ENCODE assay signal across 19 mouse cellular contexts in genomic region chr5:16265385-16265784, GRCm38 (mm10).
DNase-seq lines count a peak whose midpoint lies in the region; ATAC-seq and TF ChIP-seq lines count a peak whose summit lies in the region.
"Had no signal": no experiment of that assay in that cellular context is flagged by ENCODE, and none has a peak within 500 bp of the region (broad histone marks: within the 10 kb centered on the region; RNA-seq: fewer than 3 reads in every experiment).

No protein-coding gene starts in this region.

- H3K9ac ChIP-seq in hindbrain, postnatal 0 days (replicated peaks; ENCODE audit: low read length): no peak overlapping the region
- H3K9ac ChIP-seq in hindbrain, embryonic 12.5 days: no peak overlapping the region
- H3K9ac ChIP-seq in forebrain, embryonic 14.5 days (ENCODE audit: low read length): no peak overlapping the region
- H3K9ac ChIP-seq in midbrain, embryonic 16.5 days (ENCODE audit: low read depth, low read length): no peak overlapping the region
- H3K9ac ChIP-seq: heart, embryonic 13.5 days; limb, embryonic 12.5 days; liver, embryonic 15.5 days had no signal

- H3K4me2 ChIP-seq in hindbrain, postnatal 0 days (ENCODE audit: low read depth, low read length): no peak overlapping the region
- no peak overlapping the region for H3K4me2 ChIP-seq in hindbrain, embryonic 12.5 days (replicated peaks)
- H3K4me2 ChIP-seq in forebrain, embryonic 14.5 days (ENCODE audit: low read length): no peak overlapping the region
- H3K4me2 ChIP-seq in midbrain, embryonic 16.5 days (ENCODE audit: low read length): no peak overlapping the region
- H3K4me2 ChIP-seq: heart, embryonic 13.5 days; limb, embryonic 12.5 days; liver, embryonic 15.5 days had no signal

- TF ChIP-seq CTCF in hindbrain, postnatal 0 days (IDR thresholded peaks at IDR 0.05; ENCODE audit: low read depth): no peak
- no peak for TF ChIP-seq CTCF in thymus, adult 2 months (IDR thresholded peaks at IDR 0.05; ENCODE audit: borderline replicate concordance, control insufficient read depth, extremely low read depth, insufficient read depth, low read length, poor library complexity)

- no peaks in the 10 kb centered on the region for H3K36me3 ChIP-seq in hindbrain, postnatal 0 days (ENCODE audit: insufficient read depth, low read length)
- no peaks in the 10 kb centered on the region for H3K36me3 ChIP-seq in hindbrain, embryonic 12.5 days
- H3K36me3 ChIP-seq in embryonic facial prominence, embryonic 10.5 days (replicated peaks): no peaks in the 10 kb centered on the region
- no peaks in the 10 kb centered on the region for H3K36me3 ChIP-seq in forebrain, embryonic 14.5 days (ENCODE audit: control insufficient read depth, insufficient read depth, low read length)
- no peaks in the 10 kb centered on the region for H3K36me3 ChIP-seq in midbrain, embryonic 16.5 days (ENCODE audit: control insufficient read depth, insufficient read depth, low read length)
- H3K36me3 ChIP-seq in thymus, adult 2 months (ENCODE audit: control insufficient read depth, insufficient read depth, low read length): no peaks in the 10 kb centered on the region
- H3K36me3 ChIP-seq: limb, embryonic 12.5 days; liver, embryonic 15.5 days had no signal

- H3K27me3 ChIP-seq in hindbrain, postnatal 0 days (ENCODE audit: insufficient read depth, low read length): no peaks in the 10 kb centered on the region
- H3K27me3 ChIP-seq in hindbrain, embryonic 12.5 days: no peaks in the 10 kb centered on the region
- no peaks in the 10 kb centered on the region for H3K27me3 ChIP-seq in embryonic facial prominence, embryonic 10.5 days (replicated peaks; ENCODE audit: low read depth, poor library complexity, severe bottlenecking)
- H3K27me3 ChIP-seq in forebrain, embryonic 14.5 days (replicated peaks; ENCODE audit: control insufficient read depth, insufficient read depth, low read length): no peaks in the 10 kb centered on the region
- no peaks in the 10 kb centered on the region for H3K27me3 ChIP-seq in midbrain, embryonic 16.5 days (ENCODE audit: control insufficient read depth, insufficient read depth, low read depth, low read length)
- H3K27me3 ChIP-seq in thymus, adult 2 months (ENCODE audit: control insufficient read depth, insufficient read depth, low read length): no peaks in the 10 kb centered on the region
- H3K27me3 ChIP-seq: heart, embryonic 13.5 days; limb, embryonic 12.5 days; liver, embryonic 15.5 days had no signal

- peak; percentile 57 for DNase-seq in hindbrain, postnatal 0 days (ENCODE audit: low spot score)
- peak; percentile 8 for DNase-seq in embryonic facial prominence, embryonic 10.5 days (ENCODE audit: low spot score)
- peak; percentile 47 for DNase-seq in forebrain, embryonic 14.5 days (ENCODE audit: low spot score)
- DNase-seq in kidney, postnatal 14 days: no peak
- DNase-seq in thymus, adult 2 months: no peak
- no peak for DNase-seq in left cerebral cortex, adult 8-10 months (ENCODE audit: low spot score in 2 of 2)
- DNase-seq: adrenal gland, postnatal 25 days; kidney, postnatal 36 days; layer of hippocampus, postnatal 36 days; lung, postnatal 10 days; thymus, postnatal 36 days had no signal

- 52% methylated on average over 6 of the region's 6 CpGs for whole genome bisulfite sequencing in hindbrain, postnatal 0 days
- 63% methylated on average over 6 of the region's 6 CpGs for WGBS in hindbrain, embryonic 12.5 days
- 62% methylated on average over 6 of the region's 6 CpGs for WGBS in embryonic facial prominence, embryonic 10.5 days
- 35% methylated on average over 6 of the region's 6 CpGs for WGBS in forebrain, embryonic 14.5 days
- WGBS in midbrain, embryonic 16.5 days: 25% methylated on average over 6 of the region's 6 CpGs
- 91% methylated on average over 6 of the region's 6 CpGs for WGBS in thymus, adult 2 months

- H3K4me3 ChIP-seq in hindbrain, postnatal 0 days (ENCODE audit: low read length): no peak overlapping the region
- no peak overlapping the region for H3K4me3 ChIP-seq in hindbrain, embryonic 12.5 days
- H3K4me3 ChIP-seq in embryonic facial prominence, embryonic 10.5 days: no peak overlapping the region
- H3K4me3 ChIP-seq in forebrain, embryonic 14.5 days (ENCODE audit: low read depth, low read length): no peak overlapping the region
- H3K4me3 ChIP-seq in midbrain, embryonic 16.5 days (ENCODE audit: low read depth, low read length): no peak overlapping the region
- H3K4me3 ChIP-seq in thymus, adult 2 months (ENCODE audit: control insufficient read depth, insufficient read depth, low read length): no peak overlapping the region
- H3K4me3 ChIP-seq: heart, embryonic 13.5 days; limb, embryonic 12.5 days; liver, embryonic 15.5 days had no signal

- no peak for TF ChIP-seq POLR2A in thymus, adult 2 months (IDR thresholded peaks at IDR 0.05; ENCODE audit: control insufficient read depth, extremely low read depth, insufficient read depth, low read length, poor library complexity)

- no peaks in the 10 kb centered on the region for H3K4me1 ChIP-seq in hindbrain, postnatal 0 days (ENCODE audit: insufficient read depth, low read length)
- H3K4me1 ChIP-seq in hindbrain, embryonic 12.5 days: no peaks in the 10 kb centered on the region
- no peaks in the 10 kb centered on the region for H3K4me1 ChIP-seq in embryonic facial prominence, embryonic 10.5 days
- no peaks in the 10 kb centered on the region for H3K4me1 ChIP-seq in forebrain, embryonic 14.5 days (ENCODE audit: control insufficient read depth, insufficient read depth, low read length)
- H3K4me1 ChIP-seq in midbrain, embryonic 16.5 days (ENCODE audit: control insufficient read depth, insufficient read depth, low read length): peaks cover 4% of the 10 kb centered on the region; the same call in 1 of the 2 replicates
- no peaks in the 10 kb centered on the region for H3K4me1 ChIP-seq in thymus, adult 2 months (replicated peaks; ENCODE audit: control insufficient read depth, insufficient read depth, low read length)
- H3K4me1 ChIP-seq: heart, embryonic 13.5 days; limb, embryonic 12.5 days; liver, embryonic 15.5 days had no signal

- H3K27ac ChIP-seq in hindbrain, postnatal 0 days: no peak overlapping the region
- no peak overlapping the region for H3K27ac ChIP-seq in hindbrain, embryonic 12.5 days
- no peak overlapping the region for H3K27ac ChIP-seq in embryonic facial prominence, embryonic 10.5 days (replicated peaks)
- H3K27ac ChIP-seq in forebrain, embryonic 14.5 days (ENCODE audit: low read depth, low read length): no peak overlapping the region
- no peak overlapping the region for H3K27ac ChIP-seq in midbrain, embryonic 16.5 days (ENCODE audit: low read length)
- no peak overlapping the region for H3K27ac ChIP-seq in thymus, adult 2 months (ENCODE audit: control insufficient read depth, insufficient read depth, low read length)
- H3K27ac ChIP-seq: heart, embryonic 13.5 days; limb, embryonic 12.5 days; liver, embryonic 15.5 days; stomach, postnatal 0 days had no signal

- peak; percentile 87 for ATAC-seq in hindbrain, postnatal 0 days
- ATAC-seq in hindbrain, embryonic 12.5 days (ENCODE audit: low FRiP score): no peak
- peak; percentile 58; the same call in 1 of the 2 replicates for ATAC-seq in forebrain, embryonic 14.5 days
- ATAC-seq in midbrain, embryonic 16.5 days: peak; percentile 52; the same call in 1 of the 2 replicates
- ATAC-seq: CD4-positive, CD25-positive, alpha-beta regulatory T cell, adult 4 months; intestine, postnatal 0 days had no signal

- H3K9me3 ChIP-seq in hindbrain, postnatal 0 days (ENCODE audit: low read length): no peaks in the 10 kb centered on the region
- no peaks in the 10 kb centered on the region for H3K9me3 ChIP-seq in hindbrain, embryonic 12.5 days (replicated peaks)
- H3K9me3 ChIP-seq in embryonic facial prominence, embryonic 10.5 days: no peaks in the 10 kb centered on the region
- no peaks in the 10 kb centered on the region for H3K9me3 ChIP-seq in forebrain, embryonic 14.5 days (replicated peaks; ENCODE audit: control insufficient read depth, low read length)
- no peaks in the 10 kb centered on the region for H3K9me3 ChIP-seq in midbrain, embryonic 16.5 days (replicated peaks; ENCODE audit: control insufficient read depth, low read length, poor library complexity, severe bottlenecking)
- H3K9me3 ChIP-seq: heart, embryonic 13.5 days; limb, embryonic 12.5 days; liver, embryonic 15.5 days had no signal

Comparison
In these comparisons a context has a peak if more than half of its experiments do, and no peak if none do; other contexts are left out.
1. DNase-seq: peak in hindbrain, postnatal 0 days (single experiment), embryonic facial prominence, embryonic 10.5 days (single experiment) and forebrain, embryonic 14.5 days (single experiment); none in kidney, postnatal 14 days (single experiment), thymus, adult 2 months (single experiment) and left cerebral cortex, adult 8-10 months (0 of 2).